Mouse (Mus musculus) liver, embryonic 16.5 days (tissue): ENCODE measurements at regions not wholly inside any gene's neighbourhood (a gene's known extent, or its start where the extent isn't known, plus 50 kb on each side); places are given as distances from the start of the nearest gene placed in this dataset.

Experiments
- ATAC-seq: fragments of 200-750 bp; cut with Nextera tagmentation; 2 replicates; pipeline ENCODE4 v1.8.0; 2017; ENCODE audit warnings: low read depth, mild to moderate bottlenecking, moderate number of reproducible peaks, moderate library complexity
- H3K27ac ChIP-seq: fragments of 300-500 bp; sonication (generic); 2 replicates; pipeline ENCODE4 v1.5.1; 2014; ENCODE audit warnings: mild to moderate bottlenecking, low read length
- H3K27me3 ChIP-seq: fragments of 300-500 bp; sonication (generic); 2 replicates; pipeline ENCODE4 v1.6.1; 2014; ENCODE audit warnings: low read depth, low read length, mixed read lengths; ENCODE audit not compliant: control insufficient read depth, insufficient read depth
- H3K36me3 ChIP-seq: fragments of 300-500 bp; sonication (generic); 2 replicates; pipeline ENCODE4 v1.6.1; 2014; ENCODE audit warnings: mild to moderate bottlenecking; ENCODE audit not compliant: control insufficient read depth, insufficient read depth
- H3K4me1 ChIP-seq: fragments of 300-500 bp; sonication (generic); 2 replicates; pipeline ENCODE4 v1.6.1; 2014; ENCODE audit warnings: low read depth, low read length, mixed read lengths; ENCODE audit not compliant: control insufficient read depth
- H3K4me2 ChIP-seq: fragments of 300-500 bp; sonication (generic); 2 replicates; pipeline ENCODE4 v1.6.1; 2014; ENCODE audit warnings: low read depth, low read length, mixed read lengths
- H3K4me3 ChIP-seq: fragments of 300-500 bp; sonication (generic); 2 replicates; pipeline ENCODE4 v1.5.1; 2014; ENCODE audit warnings: low read depth, mild to moderate bottlenecking, low read length
- H3K9ac ChIP-seq: fragments of 300-500 bp; sonication (generic); 2 replicates; pipeline ENCODE4 v1.6.1; 2014; ENCODE audit warnings: low read depth, low read length
- H3K9me3 ChIP-seq: fragments of 300-500 bp; sonication (generic); replicated peaks from 2 replicates; pipeline ENCODE4 v1.6.1; 2016; ENCODE audit warnings: low read length; ENCODE audit not compliant: control insufficient read depth
- WGBS: fragments of 180-500 bp; shearing (Covaris S2); extraction: QIAGEN DNeasy Blood & Tissue Kit; methylation state at CpG from one replicate; pipeline ENCODE4 v1.1.7; 2014; ENCODE audit not compliant: insufficient replicate concordance; 5-methylcytosine and 5-hydroxymethylcytosine counted together

- peak overlapping the region; percentile 53 for H3K27ac ChIP-seq
- no peaks in the 10 kb centered on the region for H3K36me3 ChIP-seq
- no peak overlapping the region for H3K9ac ChIP-seq
- H3K4me3 ChIP-seq, result no peak overlapping the region
- H3K4me2 ChIP-seq, result no peak overlapping the region
- no peaks in the 10 kb centered on the region for H3K27me3 ChIP-seq
- H3K9me3 ChIP-seq, result no peaks in the 10 kb centered on the region
- WGBS, result 61% methylated on average over 5 of the region's 5 CpGs
- peaks cover 3% of the 10 kb centered on the region for H3K4me1 ChIP-seq
- no peak for ATAC-seq
Observed at GRCm38 (mm10) chr10:118753061-118753775, 116.8 kb downstream of the Dyrk2 start.

DNA sequence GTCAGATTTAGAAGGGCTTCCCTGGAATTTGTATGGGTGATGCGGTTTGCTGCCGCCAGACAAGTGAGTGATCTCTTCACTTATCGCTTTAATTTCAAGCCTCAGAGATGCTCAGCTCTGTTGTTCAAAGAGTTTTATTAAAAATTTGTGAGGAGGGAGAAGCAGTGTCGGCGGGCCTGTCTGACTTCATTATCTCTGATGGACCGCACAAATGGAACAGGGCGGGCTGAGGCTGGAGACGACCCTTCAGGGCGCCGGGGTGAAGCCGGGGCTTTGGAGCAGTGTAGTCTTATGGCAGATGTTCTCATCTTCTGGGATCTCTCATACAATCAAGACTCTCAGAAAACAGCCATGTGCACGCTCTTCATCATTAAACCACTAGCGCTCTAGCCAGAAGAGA lies 115.2 kb downstream of the Dyrk2 start:
- H3K9ac ChIP-seq, result no peak overlapping the region
- H3K27ac ChIP-seq, result no peak overlapping the region
- no peak for ATAC-seq
- no peaks in the 10 kb centered on the region for H3K9me3 ChIP-seq
- no peak overlapping the region for H3K4me3 ChIP-seq
- peaks cover 3% of the 10 kb centered on the region for H3K4me1 ChIP-seq
- no peaks in the 10 kb centered on the region for H3K36me3 ChIP-seq
- 86% methylated on average over 13 of the region's 13 CpGs for WGBS
- no peaks in the 10 kb centered on the region for H3K27me3 ChIP-seq
- H3K4me2 ChIP-seq, result no peak overlapping the region

- ATAC-seq, result no peak
- 74% methylated on average over 18 of the region's 18 CpGs for WGBS
- Histone ChIP-seq H3K4me1 (peaks cover 4% of the 10 kb centered on the region), H3K4me3 (no peak overlapping the region), H3K27me3 (no peaks in the 10 kb centered on the region), H3K9ac (no peak overlapping the region), H3K36me3 (no peaks in the 10 kb centered on the region), H3K27ac (no peak overlapping the region), H3K4me2 (no peak overlapping the region), H3K9me3 (no peaks in the 10 kb centered on the region)
Observed at GRCm38 (mm10) chr10:118758825-118759471, 111.1 kb downstream of the Dyrk2 start.

- Histone ChIP-seq H3K9me3 (no peaks in the 10 kb centered on the region), H3K27ac (no peak overlapping the region), H3K27me3 (no peaks in the 10 kb centered on the region), H3K36me3 (no peaks in the 10 kb centered on the region), H3K4me1 (peaks cover 6% of the 10 kb centered on the region), H3K9ac (no peak overlapping the region), H3K4me3 (no peak overlapping the region), H3K4me2 (no peak overlapping the region)
- WGBS, result 72% methylated on average over 8 of the region's 8 CpGs
- ATAC-seq, result no peak
Observed at GRCm38 (mm10) chr10:118760441-118760840, 109.6 kb downstream of the Dyrk2 start.

- H3K9ac ChIP-seq, result no peak overlapping the region
- peak; percentile 41 for ATAC-seq
- peak overlapping the region; percentile 41; the same call in 1 of the 2 replicates for H3K27ac ChIP-seq
- peaks cover 10% of the 10 kb centered on the region for H3K4me1 ChIP-seq
- H3K27me3 ChIP-seq, result no peaks in the 10 kb centered on the region
- H3K4me2 ChIP-seq, result no peak overlapping the region
- H3K9me3 ChIP-seq, result no peaks in the 10 kb centered on the region
- 24% methylated on average over 10 of the region's 10 CpGs for WGBS
- H3K36me3 ChIP-seq, result no peaks in the 10 kb centered on the region
- no peak overlapping the region for H3K4me3 ChIP-seq
Observed at GRCm38 (mm10) chr10:118761101-118761868, 108.7 kb downstream of the Dyrk2 start.

GRCm38 (mm10) chr10:118765051-118765450 lies 105.0 kb downstream of the Dyrk2 start:
- 71% methylated on average over 9 of the region's 9 CpGs for WGBS

GRCm38 (mm10) chr10:118765544-118766441 lies 104.2 kb downstream of the Dyrk2 start:
- Histone ChIP-seq H3K27ac (peak overlapping the region; percentile 79), H3K9ac (no peak overlapping the region), H3K36me3 (no peaks in the 10 kb centered on the region), H3K9me3 (no peaks in the 10 kb centered on the region), H3K4me1 (peaks cover 16% of the 10 kb centered on the region), H3K4me2 (no peak overlapping the region), H3K27me3 (no peaks in the 10 kb centered on the region), H3K4me3 (no peak overlapping the region)
- peak; percentile 81 for ATAC-seq
- 10% methylated on average over 14 of the region's 14 CpGs for WGBS

More at GRCm38 (mm10) chr10:118765051-118765450, 105.0 kb downstream of the Dyrk2 start:
- ATAC-seq, result no peak
- H3K9ac ChIP-seq, result no peak overlapping the region
- H3K4me3 ChIP-seq, result no peak overlapping the region
- no peaks in the 10 kb centered on the region for H3K9me3 ChIP-seq
- H3K27me3 ChIP-seq, result no peaks in the 10 kb centered on the region
- H3K4me1 ChIP-seq, result peaks cover 16% of the 10 kb centered on the region
- H3K4me2 ChIP-seq, result no peak overlapping the region
- H3K27ac ChIP-seq, result peak overlapping the region; percentile 79
- H3K36me3 ChIP-seq, result no peaks in the 10 kb centered on the region

- peak overlapping the region; percentile 79; the same call in 1 of the 2 replicates for H3K27ac ChIP-seq
- peaks cover 11% of the 10 kb centered on the region for H3K4me1 ChIP-seq
- 50% methylated on average over 7 of the region's 7 CpGs for WGBS
- H3K4me2 ChIP-seq, result no peak overlapping the region
- H3K9me3 ChIP-seq, result no peaks in the 10 kb centered on the region
- H3K4me3 ChIP-seq, result no peak overlapping the region
- ATAC-seq, result no peak
- H3K36me3 ChIP-seq, result no peaks in the 10 kb centered on the region
- no peaks in the 10 kb centered on the region for H3K27me3 ChIP-seq
- no peak overlapping the region for H3K9ac ChIP-seq
Observed at GRCm38 (mm10) chr10:118766826-118767225, 103.2 kb downstream of the Dyrk2 start.
